Mouse (Mus musculus): ENCODE measurements around the gene Olfr92.

GRCm38 (mm10) chr17:37085545-37085944 lies 34.3 kb downstream of the Olfr92 start:
- TF ChIP-seq GATA2 (IDR thresholded peaks at IDR 0.05; ENCODE audit: borderline replicate concordance, low read depth, low read length) (no peak), GATA1 (IDR thresholded peaks at IDR 0.05; ENCODE audit: borderline replicate concordance, low read length) (no peak)
